8 mouse cellular contexts compared by ENCODE assay signal in genomic region chr12:76368790-76369205, GRCm38 (mm10). TPM values are rescaled to one million over a fixed set of nuclear protein-coding genes. Genes with fewer than 3 reads are reported as not detected.
A peak's percentile ranks its signal among the peaks of the same experiment; 100 is the strongest.
DNase-seq lines count a peak whose midpoint lies in the region; ATAC-seq and TF ChIP-seq lines count a peak whose summit lies in the region.

No protein-coding gene starts in this region.

- TF ChIP-seq POLR2A in cerebellum, adult 2 months (IDR thresholded peaks at IDR 0.05; ENCODE audit: borderline replicate concordance, insufficient read depth, low read length) = no peak

- H3K36me3 ChIP-seq in embryonic facial prominence, embryonic 14.5 days (ENCODE audit: control insufficient read depth, insufficient read depth, low read length) = no peaks in the 10 kb centered on the region
- no peaks in the 10 kb centered on the region for H3K36me3 ChIP-seq in intestine, postnatal 0 days (ENCODE audit: control insufficient read depth, insufficient read depth)
- no peaks in the 10 kb centered on the region for H3K36me3 ChIP-seq in midbrain, embryonic 12.5 days

- no peak for TF ChIP-seq CTCF in cerebellum, adult 2 months (IDR thresholded peaks at IDR 0.05; ENCODE audit: borderline replicate concordance, insufficient read depth, low read depth, low read length)
- TF ChIP-seq CTCF in intestine, postnatal 0 days (IDR thresholded peaks at IDR 0.05; ENCODE audit: low read depth) = no peak

- H3K4me3 ChIP-seq in cerebellum, adult 2 months (replicated peaks; ENCODE audit: insufficient read depth, low read depth, low read length) = peak overlapping the region; percentile 54
- peak overlapping the region; percentile 99 for H3K4me3 ChIP-seq in embryonic facial prominence, embryonic 14.5 days (ENCODE audit: low read depth, low read length)
- H3K4me3 ChIP-seq in intestine, postnatal 0 days (ENCODE audit: low read depth, low read length) = peak overlapping the region; percentile 97
- H3K4me3 ChIP-seq in midbrain, embryonic 12.5 days = peak overlapping the region; percentile 93

- peak overlapping the region; percentile 99 for H3K9ac ChIP-seq in embryonic facial prominence, embryonic 14.5 days (ENCODE audit: low read depth, low read length)
- H3K9ac ChIP-seq in intestine, postnatal 0 days (ENCODE audit: low read depth, low read length) = peak overlapping the region; percentile 96
- H3K9ac ChIP-seq in midbrain, embryonic 12.5 days (replicated peaks) = peak overlapping the region; percentile 97

- ATAC-seq in embryonic facial prominence, embryonic 14.5 days (ENCODE audit: low read depth) = peak; percentile 20
- peak; percentile 16 for ATAC-seq in intestine, postnatal 0 days
- ATAC-seq in midbrain, embryonic 12.5 days (ENCODE audit: low FRiP score, low read depth) = peak; percentile 48
- ATAC-seq in monocyte, adult 5-6 weeks (replicated peaks; ENCODE audit: insufficient number of reproducible peaks, low FRiP score, low TSS enrichment, poor library complexity, severe bottlenecking) = no peak

- peak overlapping the region; percentile 82 for H3K4me2 ChIP-seq in embryonic facial prominence, embryonic 14.5 days (ENCODE audit: low read depth, low read length)
- peak overlapping the region; percentile 75 for H3K4me2 ChIP-seq in intestine, postnatal 0 days (replicated peaks; ENCODE audit: low read depth)
- H3K4me2 ChIP-seq in midbrain, embryonic 12.5 days (replicated peaks) = peak overlapping the region; percentile 84

- no peaks in the 10 kb centered on the region for H3K27me3 ChIP-seq in cerebellum, adult 2 months (ENCODE audit: control insufficient read depth, insufficient read depth, low read length)
- H3K27me3 ChIP-seq in embryonic facial prominence, embryonic 14.5 days (replicated peaks; ENCODE audit: control insufficient read depth, insufficient read depth, low read length) = no peaks in the 10 kb centered on the region
- H3K27me3 ChIP-seq in intestine, postnatal 0 days (replicated peaks; ENCODE audit: control insufficient read depth, insufficient read depth, low read length) = no peaks in the 10 kb centered on the region
- no peaks in the 10 kb centered on the region for H3K27me3 ChIP-seq in midbrain, embryonic 12.5 days

- WGBS in cerebellum, adult 2 months = under 1% methylated on average over 26 of the region's 26 CpGs
- WGBS in embryonic facial prominence, embryonic 14.5 days = under 1% methylated on average over 13 of the region's 26 CpGs
- WGBS in intestine, postnatal 0 days = under 1% methylated on average over 26 of the region's 26 CpGs
- WGBS in midbrain, embryonic 12.5 days = under 1% methylated on average over 26 of the region's 26 CpGs

- DNase-seq in cerebellum, adult 2 months = peak in 1 of 2 experiments; percentile 75
- no peak for DNase-seq in cerebellum, adult 9-11 months
- DNase-seq in right cerebral cortex, postnatal 10 days (ENCODE audit: low spot score in 2 of 2) = peak; percentile 69 to 73
- no peak for DNase-seq in right cerebral cortex, postnatal 25 days
- DNase-seq in embryonic facial prominence, embryonic 14.5 days (ENCODE audit: low spot score) = peak; percentile 70

- no peaks in the 10 kb centered on the region for H3K9me3 ChIP-seq in embryonic facial prominence, embryonic 14.5 days (ENCODE audit: control insufficient read depth, low read length)
- no peaks in the 10 kb centered on the region for H3K9me3 ChIP-seq in intestine, postnatal 0 days (ENCODE audit: control insufficient read depth)
- no peaks in the 10 kb centered on the region for H3K9me3 ChIP-seq in midbrain, embryonic 12.5 days

- no peaks in the 10 kb centered on the region; the same call in 1 of the 2 replicates for H3K4me1 ChIP-seq in cerebellum, adult 2 months (ENCODE audit: control insufficient read depth, insufficient read depth, low read length)
- H3K4me1 ChIP-seq in embryonic facial prominence, embryonic 14.5 days (ENCODE audit: control insufficient read depth, insufficient read depth, low read length) = peaks cover 34% of the 10 kb centered on the region
- H3K4me1 ChIP-seq in intestine, postnatal 0 days (replicated peaks; ENCODE audit: control insufficient read depth, insufficient read depth, low read length) = peaks cover 6% of the 10 kb centered on the region; the same call in 1 of the 2 replicates
- peaks cover 40% of the 10 kb centered on the region for H3K4me1 ChIP-seq in midbrain, embryonic 12.5 days

- H3K27ac ChIP-seq in cerebellum, adult 2 months (ENCODE audit: insufficient read depth, low read length) = peak overlapping the region; percentile 56
- H3K27ac ChIP-seq in embryonic facial prominence, embryonic 14.5 days (replicated peaks; ENCODE audit: low read depth, low read length) = peak overlapping the region; percentile 100
- H3K27ac ChIP-seq in intestine, postnatal 0 days (ENCODE audit: low read depth, low read length) = peak overlapping the region; percentile 99
- H3K27ac ChIP-seq in midbrain, embryonic 12.5 days (replicated peaks) = peak overlapping the region; percentile 98

RNA-seq across cellular contexts. Expression of gene Zbtb25, which starts 0.6 kb away (rescaled TPM):
- polyA plus RNA-seq in cerebellum, adult 2 months (2012; rRNA removed) = 16.7 and 18.8 TPM in 2 replicates
- polyA plus RNA-seq in embryonic facial prominence, embryonic 14.5 days (2014; fragmentation: Nextera tagmentation; extraction: Ambion mirVana) = 21.2 and 21.4 TPM in 2 replicates
- 4.3 and 5.2 TPM in 2 replicates for polyA plus RNA-seq in intestine, postnatal 0 days (2015; fragmentation: Nextera tagmentation; extraction: Ambion mirVana)
- 18.1 and 20.2 TPM in 2 replicates for polyA plus RNA-seq in midbrain, embryonic 12.5 days (2016; fragmentation: Nextera tagmentation; extraction: Ambion mirVana)
- total RNA-seq in monocyte, adult 5-6 weeks (2017) = 6.7 to 16.7 TPM (median 15.7 TPM) in 3 replicates

RNA-seq across cellular contexts. Expression of gene Zbtb1, which starts 1.3 kb away (rescaled TPM):
- 3.2 and 3.3 TPM in 2 replicates for polyA plus RNA-seq in cerebellum, adult 2 months (2012; rRNA removed)
- polyA plus RNA-seq in embryonic facial prominence, embryonic 14.5 days (2014; fragmentation: Nextera tagmentation; extraction: Ambion mirVana) = 9.5 and 9.8 TPM in 2 replicates
- polyA plus RNA-seq in intestine, postnatal 0 days (2015; fragmentation: Nextera tagmentation; extraction: Ambion mirVana) = 3.3 and 3.4 TPM in 2 replicates
- polyA plus RNA-seq in midbrain, embryonic 12.5 days (2016; fragmentation: Nextera tagmentation; extraction: Ambion mirVana) = 7.5 and 7.7 TPM in 2 replicates
- total RNA-seq in monocyte, adult 5-6 weeks (2017) = 17.2 to 22.9 TPM (median 19.8 TPM) in 3 replicates

RNA-seq across cellular contexts. Expression of gene Hspa2, which starts 35.2 kb away (rescaled TPM):
- 20.0 and 20.6 TPM in 2 replicates for polyA plus RNA-seq in cerebellum, adult 2 months (2012; rRNA removed)
- polyA plus RNA-seq in embryonic facial prominence, embryonic 14.5 days (2014; fragmentation: Nextera tagmentation; extraction: Ambion mirVana) = 8.2 and 10.9 TPM in 2 replicates
- polyA plus RNA-seq in intestine, postnatal 0 days (2015; fragmentation: Nextera tagmentation; extraction: Ambion mirVana) = 16.9 and 23.5 TPM in 2 replicates
- 5.8 and 6.5 TPM in 2 replicates for polyA plus RNA-seq in midbrain, embryonic 12.5 days (2016; fragmentation: Nextera tagmentation; extraction: Ambion mirVana)
- 9.5 to 14.7 TPM (median 11.9 TPM) in 3 replicates for total RNA-seq in monocyte, adult 5-6 weeks (2017)

RNA-seq across cellular contexts. Expression of gene Akap5, which starts 44.1 kb away (rescaled TPM):
- polyA plus RNA-seq in cerebellum, adult 2 months (2012; rRNA removed) = 3.8 and 4.4 TPM in 2 replicates
- polyA plus RNA-seq in embryonic facial prominence, embryonic 14.5 days (2014; fragmentation: Nextera tagmentation; extraction: Ambion mirVana) = 1.1 and 1.3 TPM in 2 replicates
- 0.85 and 1.1 TPM in 2 replicates for polyA plus RNA-seq in intestine, postnatal 0 days (2015; fragmentation: Nextera tagmentation; extraction: Ambion mirVana)
- polyA plus RNA-seq in midbrain, embryonic 12.5 days (2016; fragmentation: Nextera tagmentation; extraction: Ambion mirVana) = 6.2 and 6.4 TPM in 2 replicates
- 0.10 to 1.3 TPM (median 0.32 TPM) in 3 replicates for total RNA-seq in monocyte, adult 5-6 weeks (2017)

RNA-seq across cellular contexts. Expression of gene Ppp1r36, which starts 48.5 kb away (rescaled TPM):
- polyA plus RNA-seq in cerebellum, adult 2 months (2012; rRNA removed) = 0.72 and 0.90 TPM in 2 replicates
- 3.3 and 6.2 TPM in 2 replicates for polyA plus RNA-seq in embryonic facial prominence, embryonic 14.5 days (2014; fragmentation: Nextera tagmentation; extraction: Ambion mirVana)
- 0.90 and 1.1 TPM in 2 replicates for polyA plus RNA-seq in intestine, postnatal 0 days (2015; fragmentation: Nextera tagmentation; extraction: Ambion mirVana)
- polyA plus RNA-seq in midbrain, embryonic 12.5 days (2016; fragmentation: Nextera tagmentation; extraction: Ambion mirVana) = 0.25 and 0.42 TPM in 2 replicates
- total RNA-seq in monocyte, adult 5-6 weeks (2017) = 1.9 TPM in 1 of 3 replicates, not detected in the others

Comparison
In these comparisons a context has a peak if more than half of its experiments do, and no peak if none do; other contexts are left out.
1. DNase-seq: peak in right cerebral cortex, postnatal 10 days (2 of 2) and embryonic facial prominence, embryonic 14.5 days (single experiment); none in cerebellum, adult 9-11 months (single experiment) and right cerebral cortex, postnatal 25 days (single experiment).
2. Peak in every context shown above with its lines, with median percentiles within 50 percentile points of each other: H3K27ac ChIP-seq, H3K4me3 ChIP-seq, H3K4me2 ChIP-seq and H3K9ac ChIP-seq.